Mouse (Mus musculus) naive thymus-derived CD4-positive, alpha-beta T cell, adult 5 months (primary cell): ENCODE results near the gene Olfr750. TPM values are rescaled to one million over a fixed set of nuclear protein-coding genes. Genes with fewer than 3 reads are reported as not detected.

ENCODE experiments used
- polyA plus RNA-seq: library from polyadenylated mRNA; unstranded; fragments of 100-300 nt; shearing (Covaris generic); gene quantifications from one replicate; pipeline ENCODE4 v1.2.1, GENCODE M21; 2017

Olfr750 gene
- polyA plus RNA-seq = 0.09 TPM

DNA sequence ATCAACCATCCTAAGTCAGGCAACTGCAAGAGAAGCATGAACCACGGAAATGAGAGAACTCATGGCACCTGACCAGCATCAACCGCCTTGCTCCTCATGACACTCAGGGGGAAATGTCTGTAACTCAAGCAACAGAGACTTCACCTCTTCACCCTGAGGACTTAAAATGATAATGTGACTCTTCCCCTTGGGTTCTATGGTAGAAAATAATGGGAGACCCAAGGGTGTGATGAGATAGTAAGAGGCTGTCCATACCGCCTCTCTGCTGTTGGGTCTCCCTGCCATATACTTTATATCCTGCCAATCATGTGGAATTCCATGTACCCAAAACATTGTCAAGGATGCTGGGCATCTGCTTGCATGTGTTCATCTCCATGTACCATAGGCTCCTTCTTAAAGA lies at the start of gene Olfr750:
Gene Olfr750, minus strand, starts transcription at position 101 of the 400 bp plus-strand sequence.

DNA sequence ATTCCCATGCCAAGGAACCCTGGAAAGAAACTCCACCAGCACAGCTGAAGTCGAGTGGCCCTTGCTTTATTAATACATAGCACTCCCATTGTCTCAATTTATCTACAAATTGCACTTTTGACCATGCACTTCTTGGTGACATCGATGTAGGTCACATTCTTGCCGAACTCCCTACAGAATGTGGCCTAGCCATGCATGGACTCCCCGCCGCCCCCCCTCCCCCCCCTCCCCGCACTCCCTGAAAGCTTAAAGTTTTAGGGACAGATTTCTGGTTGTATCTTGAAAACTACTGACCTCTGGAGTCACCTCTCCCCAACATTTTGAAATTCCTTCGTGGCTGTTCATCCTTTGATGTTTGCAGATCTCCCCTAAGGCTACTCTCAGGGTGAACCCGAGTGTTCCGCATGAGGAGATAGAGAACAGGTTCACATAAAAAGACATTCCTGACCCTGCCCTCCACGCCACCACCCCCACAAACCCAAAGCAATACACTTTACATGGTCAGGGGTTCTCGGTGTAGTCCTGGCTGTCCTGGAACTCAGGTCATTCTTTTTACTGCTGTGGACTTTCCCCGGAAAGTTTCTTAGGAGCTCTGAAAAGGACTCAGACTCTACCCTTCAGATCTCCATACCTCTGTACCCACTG lies 39.8 kb upstream of the Olfr750 start, which contains the start of gene Eddm3b:
Gene Eddm3b, plus strand, starts transcription at position 511 of the 645 bp plus-strand sequence.

DNA sequence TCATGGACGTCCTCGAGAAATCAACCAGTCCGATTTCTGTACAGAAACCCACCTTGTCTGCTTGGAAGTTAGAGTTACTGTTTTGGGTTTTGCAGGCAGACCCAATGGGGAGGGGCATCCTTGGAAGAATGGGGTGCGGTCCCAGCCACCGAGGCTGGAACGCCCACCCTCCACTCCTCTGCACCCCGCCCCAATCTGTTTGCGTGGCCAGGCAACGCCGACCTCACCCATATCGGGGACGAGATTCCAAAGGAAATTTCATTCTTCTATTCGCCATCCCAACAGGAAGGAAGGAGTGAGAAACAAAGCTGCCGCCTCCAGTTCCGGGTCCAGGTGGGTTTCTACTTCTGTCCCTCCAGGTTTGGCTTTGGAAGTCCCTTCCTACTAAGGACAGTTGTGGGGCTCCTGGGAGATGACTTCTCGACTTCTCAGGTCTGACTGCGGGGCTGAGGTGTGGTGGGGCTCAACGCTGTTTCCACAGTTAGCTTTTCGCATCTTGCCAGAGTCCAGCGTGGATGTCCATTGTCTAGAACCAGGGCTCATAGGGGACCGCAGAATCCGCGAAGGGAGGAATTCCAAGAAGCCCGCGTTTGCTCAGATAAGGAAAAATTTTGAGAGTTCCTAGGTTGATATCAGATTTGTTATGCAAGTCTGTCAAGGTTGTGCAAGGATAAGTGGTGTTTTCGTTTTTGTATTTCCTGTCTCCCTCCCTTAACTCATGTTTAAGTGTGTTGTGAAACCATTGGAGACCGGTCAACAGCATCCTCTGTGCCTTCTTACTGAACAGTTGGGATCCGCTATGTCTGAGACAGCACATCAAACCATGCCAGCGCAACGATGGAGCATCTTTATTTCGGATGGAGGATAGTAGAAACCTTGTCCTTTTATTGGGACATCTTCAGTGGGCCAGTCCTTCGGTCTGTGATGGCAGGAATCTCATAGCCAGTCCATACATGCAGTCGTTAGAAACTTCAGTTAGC lies 17.0 kb upstream of the Olfr750 start, which contains the start of the genes Rnase4 and Ang:
Gene Rnase4, plus strand, starts transcription at position 157 of the 980 bp plus-strand sequence.
Gene Ang, plus strand, starts transcription at position 230 of the 980 bp plus-strand sequence.

DNA sequence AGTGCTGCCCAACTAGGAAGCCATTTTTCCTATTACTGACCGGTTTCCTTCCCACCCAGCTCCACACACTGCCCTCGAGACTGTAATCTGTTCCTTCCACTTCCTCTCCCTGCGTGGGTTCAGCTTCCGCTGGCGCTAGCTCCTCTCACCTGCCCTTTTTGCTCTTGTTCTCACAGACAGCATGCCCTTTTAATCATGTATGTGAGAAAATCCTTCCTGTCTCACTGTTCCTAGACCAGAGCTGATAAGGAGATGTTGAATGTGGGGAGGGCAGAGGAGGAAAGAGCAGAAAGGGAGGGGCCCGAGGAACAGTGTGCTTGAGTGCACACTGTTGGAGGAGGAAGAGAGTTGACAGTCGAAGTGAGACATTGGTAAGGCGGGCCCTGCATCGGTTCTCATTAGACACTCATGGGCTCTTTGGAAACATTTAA lies 16.8 kb downstream of the Olfr750 start, which contains the start of gene Rnase12:
Gene Rnase12, minus strand, starts transcription at position 261 of the 431 bp plus-strand sequence.

DNA sequence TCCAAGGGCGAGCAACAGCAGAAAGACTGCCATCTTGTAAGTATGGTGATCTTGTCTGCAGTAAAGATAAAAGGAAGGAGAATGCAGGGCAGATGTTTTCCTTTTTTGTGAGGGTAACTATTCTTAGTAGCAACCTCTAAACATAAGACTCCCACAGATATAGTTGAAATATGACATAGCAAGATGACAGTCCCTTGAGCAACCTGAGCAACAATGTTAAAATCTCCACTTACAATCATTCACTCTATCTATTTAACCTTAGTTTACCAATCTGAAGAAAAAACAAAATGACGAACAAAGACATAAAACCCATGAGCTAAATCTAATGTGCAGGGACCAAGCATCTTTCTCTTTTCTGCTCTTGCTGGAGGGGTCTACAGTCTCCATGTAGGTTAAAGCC lies 24.2 kb downstream of the Olfr750 start, which contains the start of gene Rnase11:
Gene Rnase11, minus strand, starts transcription at position 101 of the 400 bp plus-strand sequence.

DNA sequence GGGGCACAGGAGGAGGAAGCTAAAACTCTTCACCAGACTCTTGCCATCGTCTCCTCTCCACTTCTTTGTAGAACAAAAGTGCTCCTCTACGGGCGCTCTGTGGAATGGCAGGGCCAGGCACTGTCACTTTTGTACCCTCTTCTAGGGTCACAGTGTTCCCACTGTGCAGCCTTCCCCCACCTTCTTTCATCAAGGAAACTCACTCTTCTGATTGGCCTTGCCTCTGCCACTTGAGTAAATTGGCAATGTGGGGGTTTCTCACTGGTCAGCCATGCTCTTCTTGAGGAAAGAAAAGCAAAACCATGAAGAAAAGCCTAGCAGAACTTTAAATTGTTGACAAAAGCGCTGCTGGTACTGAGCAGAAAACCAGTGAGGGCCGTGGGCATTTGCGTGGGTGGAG lies 32.5 kb downstream of the Olfr750 start, which contains the start of gene Rnase9:
Gene Rnase9, minus strand, starts transcription at position 101 of the 400 bp plus-strand sequence.

Other genes starting within 250 kb of the Olfr750 start
- gene Tep1, start 203.9 kb downstream of the Olfr750 start, polyA plus RNA-seq = 15.7 TPM
- gene Klhl33, start 176.9 kb downstream of the Olfr750 start, polyA plus RNA-seq = 0.14 TPM
- 101 TPM for gene Osgep, start 149.5 kb downstream of the Olfr750 start, polyA plus RNA-seq
- gene Apex1, start 149.5 kb downstream of the Olfr750 start, polyA plus RNA-seq = 62.6 TPM
- 138 TPM for gene Pip4p1, start 143.6 kb downstream of the Olfr750 start, polyA plus RNA-seq
- 26.3 TPM for gene Pnp, start 143.4 kb downstream of the Olfr750 start, polyA plus RNA-seq
- not detected for gene Gm49342, start 129.9 kb downstream of the Olfr750 start, polyA plus RNA-seq
- gene Pnp2, start 118.4 kb downstream of the Olfr750 start, polyA plus RNA-seq = not detected
- not detected for gene Rnase10, start 66.7 kb downstream of the Olfr750 start, polyA plus RNA-seq
- gene Rnase9, start 32.6 kb downstream of the Olfr750 start, polyA plus RNA-seq = not detected
- gene Rnase11, start 24.3 kb downstream of the Olfr750 start, polyA plus RNA-seq = not detected
- not detected for gene Rnase12, start 16.8 kb downstream of the Olfr750 start, polyA plus RNA-seq
- 0.39 TPM for gene Rnase4, start 16.6 kb upstream of the Olfr750 start, polyA plus RNA-seq
- gene Ang, start 16.7 kb upstream of the Olfr750 start, polyA plus RNA-seq = not detected
- not detected for gene Eddm3b, start 40.0 kb upstream of the Olfr750 start, polyA plus RNA-seq
- not detected for gene Rnase6, start 49.5 kb upstream of the Olfr750 start, polyA plus RNA-seq
- not detected for gene Rnase1, start 72.3 kb upstream of the Olfr750 start, polyA plus RNA-seq
- not detected for gene Rnase2b, start 87.8 kb upstream of the Olfr750 start, polyA plus RNA-seq
- not detected for gene Ang2, start 124.7 kb upstream of the Olfr750 start, polyA plus RNA-seq
- not detected for gene Ear14, start 129.0 kb upstream of the Olfr750 start, polyA plus RNA-seq
- not detected for gene Rnase2a, start 181.7 kb upstream of the Olfr750 start, polyA plus RNA-seq